Mouse (Mus musculus) intestine, embryonic 16.5 days (tissue): ENCODE measurements around the gene Ak3. TPM values are rescaled to one million over a fixed set of nuclear protein-coding genes. Genes with fewer than 3 reads are reported as not detected.

Source experiments
- ATAC-seq: fragments of 200-750 bp; cut with Nextera tagmentation; 2 replicates; pipeline ENCODE4 v1.8.0; 2017; ENCODE audit warnings: moderate TSS enrichment, moderate library complexity
- H3K27ac ChIP-seq: fragments of 300-500 bp; sonication (generic); 2 replicates; pipeline ENCODE4 v1.5.1; 2014; ENCODE audit warnings: mild to moderate bottlenecking, low read length
- H3K27me3 ChIP-seq: fragments of 300-500 bp; sonication (generic); replicated peaks from 2 replicates; pipeline ENCODE4 v1.6.1; 2014; ENCODE audit warnings: low read length, control low read depth, mixed read lengths; ENCODE audit not compliant: control insufficient read depth, insufficient read depth
- H3K36me3 ChIP-seq: fragments of 300-500 bp; sonication (generic); 2 replicates; pipeline ENCODE4 v1.6.1; 2014; ENCODE audit warnings: low read length, control low read depth; ENCODE audit not compliant: control insufficient read depth, insufficient read depth
- H3K4me1 ChIP-seq: fragments of 300-500 bp; sonication (generic); 2 replicates; pipeline ENCODE4 v1.6.1; 2014; ENCODE audit warnings: low read length, control low read depth, mixed read lengths; ENCODE audit not compliant: control insufficient read depth, insufficient read depth
- H3K4me2 ChIP-seq: fragments of 300-500 bp; sonication (generic); 2 replicates; pipeline ENCODE4 v1.6.1; 2014; ENCODE audit warnings: low read depth, low read length, control low read depth
- H3K4me3 ChIP-seq: fragments of 300-500 bp; sonication (generic); 2 replicates; pipeline ENCODE4 v1.5.1; 2014; ENCODE audit warnings: mild to moderate bottlenecking, low read length
- H3K9ac ChIP-seq: fragments of 300-500 bp; sonication (generic); 2 replicates; pipeline ENCODE4 v1.6.1; 2014; ENCODE audit warnings: low read depth, low read length
- H3K9me3 ChIP-seq: fragments of 300-500 bp; sonication (generic); 2 replicates; pipeline ENCODE4 v1.6.1; 2016; ENCODE audit warnings: low read length, control low read depth; ENCODE audit not compliant: control insufficient read depth
- WGBS: fragments of 180-500 bp; shearing (Covaris S2); extraction: QIAGEN DNeasy Blood & Tissue Kit; methylation state at CpG from one replicate; pipeline ENCODE4 v1.1.7; 2014; 5-methylcytosine and 5-hydroxymethylcytosine counted together
- polyA plus RNA-seq: library from polyadenylated mRNA; unstranded; fragments of >200 nt; fragmentation: Nextera tagmentation; extraction: Ambion mirVana; gene quantifications from 2 replicates; pipeline ENCODE4 v1.2.1, GENCODE M21; 2015

Gene Ak3
- polyA plus RNA-seq, result 104 and 115 TPM in 2 replicates

DNA sequence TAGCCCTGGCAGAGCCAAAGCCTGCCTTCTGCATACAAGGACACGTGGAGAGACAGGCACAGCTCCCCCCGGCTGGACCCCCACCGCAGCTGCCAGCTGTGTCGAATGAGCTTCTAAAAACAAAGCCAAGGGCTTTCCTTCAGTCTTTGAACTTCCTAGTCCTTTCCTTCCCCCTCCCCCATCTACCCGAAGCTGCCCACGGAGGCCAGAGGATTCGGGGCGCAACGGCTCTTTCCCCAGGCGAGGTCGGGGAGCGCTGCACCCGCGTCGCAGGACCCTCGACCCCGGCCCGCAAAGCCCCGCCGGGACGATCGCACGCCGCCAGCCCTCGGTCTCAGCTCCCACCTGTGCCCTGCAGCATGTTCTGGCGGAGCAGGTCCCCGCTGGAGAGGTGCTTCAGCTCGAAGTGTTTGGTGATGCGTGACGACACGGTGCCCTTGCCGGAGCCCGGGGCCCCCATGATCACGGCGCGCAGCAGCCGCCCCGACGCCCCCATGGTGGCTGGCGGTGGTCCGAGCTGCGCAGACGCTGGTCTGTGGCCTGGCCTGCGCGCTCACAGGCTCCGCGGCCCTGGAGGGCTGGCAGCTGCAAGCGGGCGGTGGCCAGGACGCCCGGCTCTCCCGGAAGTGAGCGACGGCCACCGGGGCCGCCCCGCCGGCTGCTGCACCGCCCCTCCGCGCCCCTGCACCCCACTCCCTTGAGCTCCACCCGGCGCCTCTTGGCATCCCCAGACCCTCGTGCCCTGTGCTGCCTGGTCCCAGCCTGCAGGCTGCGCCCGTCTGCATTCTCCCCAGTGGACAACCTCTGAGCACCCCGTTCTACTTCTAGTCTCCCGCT is at the start of gene Ak3:
Ak3 (minus strand) TSS at position 628 of the 837 bp plus-strand sequence.
- peak; percentile 87 for ATAC-seq

DNA sequence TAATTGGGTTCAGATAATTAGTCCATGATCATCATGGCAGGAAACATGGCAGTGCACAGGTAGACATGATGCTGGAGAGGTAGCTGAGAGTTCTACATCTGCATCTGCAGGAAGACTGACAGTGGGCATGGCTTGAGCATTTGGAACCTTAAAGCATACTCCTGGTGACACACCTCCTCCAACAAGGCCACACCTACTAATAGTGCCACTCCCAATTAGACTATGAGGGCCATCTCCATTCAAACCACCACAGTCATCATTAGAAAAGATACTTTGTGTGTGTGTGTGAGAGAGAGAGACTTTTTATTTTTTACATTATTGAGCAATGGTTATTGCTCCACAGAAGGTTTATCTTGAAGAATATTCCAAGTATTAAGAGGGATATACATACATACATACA is 44.4 kb upstream of the Ak3 start:
- no peak overlapping the region for H3K4me3 ChIP-seq
- H3K9me3 ChIP-seq, result no peaks in the 10 kb centered on the region
- no peak overlapping the region for H3K9ac ChIP-seq
- H3K27ac ChIP-seq, result no peak overlapping the region
- H3K36me3 ChIP-seq, result no peaks in the 10 kb centered on the region
- no peaks in the 10 kb centered on the region for H3K27me3 ChIP-seq
- H3K4me2 ChIP-seq, result no peak overlapping the region
- H3K4me1 ChIP-seq, result no peaks in the 10 kb centered on the region
- no peak for ATAC-seq

More for the DNA sequence above, at the start of gene Ak3:
- Histone ChIP-seq H3K9ac (peak within 1 kb of the TSS; percentile 98), H3K36me3 (no peaks in the 10 kb centered on the region), H3K27ac (peak within 1 kb of the TSS; percentile 79), H3K4me3 (peak within 1 kb of the TSS; percentile 95), H3K27me3 (no peaks in the 10 kb centered on the region), H3K4me2 (peak within 1 kb of the TSS; percentile 61), H3K9me3 (no peaks in the 10 kb centered on the region), H3K4me1 (peaks cover 14% of the 10 kb centered on the region)
- under 1% methylated on average over 59 of the region's 68 CpGs for WGBS

GRCm38 (mm10) chr19:29088628-29089027 is 40.9 kb upstream of the Ak3 start:
- Histone ChIP-seq H3K9ac (no peak overlapping the region), H3K36me3 (no peaks in the 10 kb centered on the region), H3K27ac (no peak overlapping the region), H3K4me2 (no peak overlapping the region), H3K4me1 (no peaks in the 10 kb centered on the region), H3K9me3 (no peaks in the 10 kb centered on the region), H3K27me3 (no peaks in the 10 kb centered on the region), H3K4me3 (no peak overlapping the region)
- WGBS, result 75% methylated on average over 6 of the region's 6 CpGs
- ATAC-seq, result no peak

- 61% methylated on average over 6 of the region's 6 CpGs for WGBS
- ATAC-seq, result no peak
Observed at GRCm38 (mm10) chr19:29074802-29075201, 27.0 kb upstream of the Ak3 start.

GRCm38 (mm10) chr19:29069195-29069594 is 21.4 kb upstream of the Ak3 start:
- Histone ChIP-seq H3K9ac (no peak overlapping the region), H3K4me3 (no peak overlapping the region), H3K27ac (no peak overlapping the region), H3K4me1 (peaks cover 16% of the 10 kb centered on the region), H3K9me3 (no peaks in the 10 kb centered on the region), H3K36me3 (no peaks in the 10 kb centered on the region), H3K27me3 (no peaks in the 10 kb centered on the region), H3K4me2 (no peak overlapping the region)
- no peak for ATAC-seq
- 55% methylated on average over 5 of the region's 5 CpGs for WGBS

More at GRCm38 (mm10) chr19:29074802-29075201, 27.0 kb upstream of the Ak3 start:
- Histone ChIP-seq H3K27me3 (no peaks in the 10 kb centered on the region), H3K4me1 (no peaks in the 10 kb centered on the region), H3K36me3 (no peaks in the 10 kb centered on the region), H3K4me2 (no peak overlapping the region), H3K27ac (no peak overlapping the region), H3K9ac (no peak overlapping the region), H3K4me3 (no peak overlapping the region), H3K9me3 (no peaks in the 10 kb centered on the region)

- WGBS, result 12% methylated on average over 11 of the region's 11 CpGs
- peaks cover 16% of the 10 kb centered on the region for H3K4me1 ChIP-seq
- peak; percentile 75 for ATAC-seq
- no peaks in the 10 kb centered on the region for H3K9me3 ChIP-seq
- H3K27ac ChIP-seq, result peak overlapping the region; percentile 35; the same call in 1 of the 2 replicates
- no peak overlapping the region; the same call in 1 of the 2 replicates for H3K9ac ChIP-seq
- peak overlapping the region; percentile 37 for H3K4me3 ChIP-seq
- no peaks in the 10 kb centered on the region for H3K36me3 ChIP-seq
- no peaks in the 10 kb centered on the region for H3K27me3 ChIP-seq
- H3K4me2 ChIP-seq, result peak overlapping the region; percentile 41
Observed at GRCm38 (mm10) chr19:29066981-29067471, 19.3 kb upstream of the Ak3 start.

DNA sequence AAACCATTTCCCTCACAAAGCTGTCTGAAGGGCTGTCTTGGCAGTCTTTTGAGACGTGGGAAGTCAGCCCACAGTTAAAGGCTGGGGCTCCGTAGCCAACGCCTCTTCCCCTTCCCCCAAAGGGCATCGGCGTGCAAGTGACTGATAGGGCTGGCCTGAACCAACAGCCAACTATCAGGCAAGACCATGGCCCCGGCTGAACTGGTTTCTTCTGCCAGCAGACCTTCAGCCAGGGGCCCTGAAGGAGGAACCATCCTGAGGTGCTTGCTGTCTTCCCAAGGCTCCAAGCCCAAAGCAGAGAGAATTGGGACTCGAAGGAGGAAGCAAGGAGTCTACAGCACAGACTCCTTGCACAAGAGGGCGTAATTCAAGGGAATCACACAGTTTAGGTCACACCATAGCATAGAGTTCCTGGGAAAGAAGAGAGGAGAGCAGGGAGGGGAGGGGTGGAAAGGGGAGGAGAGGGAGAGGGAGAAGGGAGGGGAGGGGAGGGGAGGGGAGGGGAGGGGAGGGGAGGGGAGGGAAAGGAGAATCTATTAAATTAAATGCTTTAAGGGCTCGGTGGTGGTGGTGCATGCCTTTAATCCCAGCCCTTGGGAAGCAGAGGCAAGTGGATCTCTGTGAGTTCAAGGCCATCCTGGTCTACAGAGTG is 16.8 kb upstream of the Ak3 start:
- Histone ChIP-seq H3K9ac (0 out of 2 replicates have a peak overlapping the region, but pooled peaks have one; percentile 15), H3K4me3 (no peak overlapping the region), H3K4me1 (peaks cover 14% of the 10 kb centered on the region), H3K27me3 (no peaks in the 10 kb centered on the region), H3K9me3 (no peaks in the 10 kb centered on the region), H3K4me2 (peak overlapping the region; percentile 8; the same call in 1 of the 2 replicates), H3K27ac (peak overlapping the region; percentile 38; the same call in 1 of the 2 replicates), H3K36me3 (no peaks in the 10 kb centered on the region)
- WGBS, result 67% methylated on average over 9 of the region's 9 CpGs
- peak; percentile 58 for ATAC-seq

GRCm38 (mm10) chr19:29063577-29064363 is 16.0 kb upstream of the Ak3 start:
- ATAC-seq, result peak; percentile 64
- Histone ChIP-seq H3K36me3 (no peaks in the 10 kb centered on the region), H3K4me2 (no peak overlapping the region), H3K27me3 (no peaks in the 10 kb centered on the region), H3K4me3 (no peak overlapping the region), H3K9me3 (no peaks in the 10 kb centered on the region), H3K27ac (0 out of 2 replicates have a peak overlapping the region, but pooled peaks have one; percentile 38), H3K4me1 (peaks cover 8% of the 10 kb centered on the region), H3K9ac (peak overlapping the region; percentile 41; the same call in 1 of the 2 replicates)
- 16% methylated on average over 18 of the region's 18 CpGs for WGBS

DNA sequence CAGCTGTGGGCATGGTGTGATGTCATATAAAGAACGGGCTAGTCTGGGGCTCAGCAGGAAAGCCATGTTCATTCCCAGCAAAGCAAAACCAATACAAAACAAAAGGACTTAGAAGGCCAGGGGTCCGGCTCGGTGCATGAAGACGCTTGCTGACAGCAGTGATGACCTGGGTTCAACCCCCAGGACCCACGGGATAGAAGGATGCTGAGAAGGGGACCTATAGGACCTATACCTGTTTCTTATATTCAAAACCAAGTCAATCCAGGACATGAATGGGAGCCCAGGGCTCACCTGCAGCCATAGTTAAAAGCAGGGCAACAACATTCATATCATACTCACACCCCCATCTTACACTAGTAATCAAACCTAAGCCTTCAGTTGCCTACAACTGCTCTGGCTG is 15.2 kb upstream of the Ak3 start:
- no peak overlapping the region for H3K4me3 ChIP-seq
- no peak overlapping the region for H3K27ac ChIP-seq
- H3K36me3 ChIP-seq, result no peaks in the 10 kb centered on the region
- H3K27me3 ChIP-seq, result no peaks in the 10 kb centered on the region
- ATAC-seq, result no peak
- no peak overlapping the region for H3K9ac ChIP-seq
- no peaks in the 10 kb centered on the region for H3K9me3 ChIP-seq
- peaks cover 8% of the 10 kb centered on the region for H3K4me1 ChIP-seq
- no peak overlapping the region for H3K4me2 ChIP-seq
- WGBS, result 83% methylated on average over 5 of the region's 5 CpGs
